Mouse (Mus musculus) liver, embryonic 15.5 days (tissue): Measurements from ENCODE around the gene Sgsm3. TPM values are rescaled to one million over a fixed set of nuclear protein-coding genes. Genes with fewer than 3 reads are reported as not detected.

Source experiments
- ATAC-seq: fragments of 200-750 bp; cut with Nextera tagmentation; 2 replicates; pipeline ENCODE4 v1.8.0; 2017; ENCODE audit warnings: moderate number of reproducible peaks, mild to moderate bottlenecking, moderate library complexity; ENCODE audit not compliant: insufficient read depth
- H3K27ac ChIP-seq: fragments of 300-500 bp; sonication (generic); replicated peaks from 2 replicates; pipeline ENCODE4 v1.5.1; 2015; ENCODE audit warnings: mild to moderate bottlenecking, inconsistent platforms
- H3K27me3 ChIP-seq: fragments of 300-500 bp; sonication (generic); 2 replicates; pipeline ENCODE4 v1.6.1; 2015; ENCODE audit warnings: mild to moderate bottlenecking, inconsistent platforms
- H3K36me3 ChIP-seq: fragments of 300-500 bp; sonication (generic); replicated peaks from 2 replicates; pipeline ENCODE4 v1.6.1; 2015; ENCODE audit warnings: moderate library complexity, mild to moderate bottlenecking, inconsistent platforms
- H3K4me1 ChIP-seq: fragments of 300-500 bp; sonication (generic); replicated peaks from 2 replicates; pipeline ENCODE4 v1.6.1; 2015; ENCODE audit warnings: inconsistent platforms
- H3K4me2 ChIP-seq: fragments of 300-500 bp; sonication (generic); 2 replicates; pipeline ENCODE4 v1.6.1; 2015; ENCODE audit warnings: moderate library complexity, mild to moderate bottlenecking, inconsistent platforms
- H3K4me3 ChIP-seq: fragments of 300-500 bp; sonication (generic); replicated peaks from 2 replicates; pipeline ENCODE4 v1.5.1; 2015; ENCODE audit warnings: mild to moderate bottlenecking, inconsistent platforms
- H3K9ac ChIP-seq: fragments of 300-500 bp; sonication (generic); 2 replicates; pipeline ENCODE4 v1.6.1; 2015; ENCODE audit warnings: moderate library complexity, mild to moderate bottlenecking, inconsistent platforms
- H3K9me3 ChIP-seq: fragments of 300-500 bp; sonication (generic); replicated peaks from 2 replicates; pipeline ENCODE4 v1.6.1; 2016; ENCODE audit warnings: inconsistent platforms
- WGBS: fragments of 180-500 bp; shearing (Covaris S2); methylation state at CpG from one replicate; pipeline ENCODE4 v1.1.7; 2015; ENCODE audit warnings: mixed read lengths; ENCODE audit not compliant: insufficient replicate concordance; 5-methylcytosine and 5-hydroxymethylcytosine counted together
- polyA plus RNA-seq: library from polyadenylated mRNA; unstranded; fragments of >200 nt; fragmentation: Nextera tagmentation; extraction: Ambion mirVana; gene quantifications from 2 replicates; pipeline ENCODE4 v1.2.1, GENCODE M21; 2015

The Sgsm3 gene
- polyA plus RNA-seq, 1 experiment from 2014 or later: 8.3 TPM

- Histone ChIP-seq H3K9ac (no peak overlapping the region), H3K4me1 (peaks cover 43% of the 10 kb centered on the region), H3K36me3 (0 out of 2 replicates have a peak, but pooled peaks cover 3% of the 10 kb centered on the region), H3K4me3 (peak overlapping the region; percentile 43), H3K27me3 (peaks cover 23% of the 10 kb centered on the region), H3K9me3 (no peaks in the 10 kb centered on the region), H3K4me2 (peak overlapping the region; percentile 34), H3K27ac (peak overlapping the region; percentile 61)
- WGBS: 27% methylated on average over 9 of the region's 9 CpGs
- ATAC-seq: no peak
These were observed 66.9 kb downstream of the Sgsm3 start for GRCm38 (mm10) chr15:81044446-81044845.

GRCm38 (mm10) chr15:81045336-81045735, 67.8 kb downstream of the Sgsm3 start:
- peak overlapping the region; percentile 32 for H3K4me2 ChIP-seq
- 13% methylated on average over 4 of the region's 4 CpGs for WGBS
- no peak for ATAC-seq
- peak overlapping the region; percentile 43 for H3K4me3 ChIP-seq
- peak overlapping the region; percentile 66 for H3K27ac ChIP-seq
- no peaks in the 10 kb centered on the region for H3K9me3 ChIP-seq
- no peak overlapping the region for H3K9ac ChIP-seq
- H3K4me1 ChIP-seq: peaks cover 51% of the 10 kb centered on the region
- 0 out of 2 replicates have a peak, but pooled peaks cover 3% of the 10 kb centered on the region for H3K36me3 ChIP-seq
- peaks cover 23% of the 10 kb centered on the region for H3K27me3 ChIP-seq

GRCm38 (mm10) chr15:81046061-81046460, 68.5 kb downstream of the Sgsm3 start:
- Histone ChIP-seq H3K4me2 (peak overlapping the region; percentile 32), H3K27ac (peak overlapping the region; percentile 66; the same call in 1 of the 2 replicates), H3K9ac (no peak overlapping the region), H3K27me3 (peaks cover 23% of the 10 kb centered on the region), H3K4me3 (no peak overlapping the region), H3K36me3 (0 out of 2 replicates have a peak, but pooled peaks cover 3% of the 10 kb centered on the region), H3K4me1 (peaks cover 57% of the 10 kb centered on the region), H3K9me3 (no peaks in the 10 kb centered on the region)
- 23% methylated on average over 7 of the region's 7 CpGs for WGBS
- no peak for ATAC-seq

GRCm38 (mm10) chr15:81047497-81047896, 69.9 kb downstream of the Sgsm3 start:
- 2% methylated on average over 10 of the region's 10 CpGs for WGBS
- Histone ChIP-seq H3K9ac (no peak overlapping the region), H3K4me3 (no peak overlapping the region), H3K36me3 (0 out of 2 replicates have a peak, but pooled peaks cover 3% of the 10 kb centered on the region), H3K27ac (no peak overlapping the region), H3K9me3 (no peaks in the 10 kb centered on the region), H3K4me2 (peak overlapping the region; percentile 10; the same call in 1 of the 2 replicates), H3K4me1 (peaks cover 46% of the 10 kb centered on the region), H3K27me3 (peaks cover 23% of the 10 kb centered on the region)
- peak; percentile 73 for ATAC-seq

GRCm38 (mm10) chr15:81049401-81050053, 72.0 kb downstream of the Sgsm3 start:
- Histone ChIP-seq H3K4me2 (no peak overlapping the region), H3K36me3 (no peaks in the 10 kb centered on the region), H3K9ac (no peak overlapping the region), H3K4me3 (no peak overlapping the region), H3K27ac (no peak overlapping the region), H3K27me3 (peaks cover 20% of the 10 kb centered on the region), H3K9me3 (no peaks in the 10 kb centered on the region), H3K4me1 (peaks cover 42% of the 10 kb centered on the region)
- 47% methylated on average over 6 of the region's 6 CpGs for WGBS
- ATAC-seq: no peak

- no peak overlapping the region for H3K4me3 ChIP-seq
- 10% methylated on average over 3 of the region's 3 CpGs for WGBS
- no peak for ATAC-seq
- H3K27ac ChIP-seq: no peak overlapping the region
- H3K9me3 ChIP-seq: no peaks in the 10 kb centered on the region
- no peaks in the 10 kb centered on the region for H3K36me3 ChIP-seq
- no peak overlapping the region for H3K4me2 ChIP-seq
- H3K4me1 ChIP-seq: peaks cover 34% of the 10 kb centered on the region
- no peak overlapping the region for H3K9ac ChIP-seq
- peaks cover 10% of the 10 kb centered on the region for H3K27me3 ChIP-seq
These were observed 72.9 kb downstream of the Sgsm3 start for GRCm38 (mm10) chr15:81050488-81050887.

GRCm38 (mm10) chr15:81052491-81052890, 74.9 kb downstream of the Sgsm3 start:
- peaks cover 28% of the 10 kb centered on the region for H3K4me1 ChIP-seq
- H3K9me3 ChIP-seq: no peaks in the 10 kb centered on the region
- H3K27ac ChIP-seq: no peak overlapping the region
- 65% methylated on average over 5 of the region's 5 CpGs for WGBS
- H3K4me3 ChIP-seq: no peak overlapping the region
- no peak for ATAC-seq
- H3K36me3 ChIP-seq: no peaks in the 10 kb centered on the region
- H3K27me3 ChIP-seq: no peaks in the 10 kb centered on the region
- H3K9ac ChIP-seq: no peak overlapping the region
- no peak overlapping the region for H3K4me2 ChIP-seq

GRCm38 (mm10) chr15:81055488-81055887, 77.9 kb downstream of the Sgsm3 start:
- Histone ChIP-seq H3K9me3 (no peaks in the 10 kb centered on the region), H3K9ac (no peak overlapping the region), H3K27me3 (no peaks in the 10 kb centered on the region), H3K4me2 (no peak overlapping the region), H3K27ac (no peak overlapping the region), H3K36me3 (no peaks in the 10 kb centered on the region), H3K4me3 (no peak overlapping the region), H3K4me1 (peaks cover 4% of the 10 kb centered on the region; the same call in 1 of the 2 replicates)
- no peak for ATAC-seq
- 57% methylated on average over 2 of the region's 2 CpGs for WGBS

- WGBS: 56% methylated on average over 5 of the region's 5 CpGs
- Histone ChIP-seq H3K36me3 (no peaks in the 10 kb centered on the region), H3K4me1 (peaks cover 7% of the 10 kb centered on the region), H3K27me3 (no peaks in the 10 kb centered on the region), H3K27ac (no peak overlapping the region), H3K4me2 (no peak overlapping the region), H3K9me3 (no peaks in the 10 kb centered on the region), H3K4me3 (no peak overlapping the region), H3K9ac (no peak overlapping the region)
- ATAC-seq: no peak
These were observed 80.2 kb downstream of the Sgsm3 start for GRCm38 (mm10) chr15:81057736-81058135.

GRCm38 (mm10) chr15:81060975-81061374, 83.4 kb downstream of the Sgsm3 start:
- Histone ChIP-seq H3K27me3 (no peaks in the 10 kb centered on the region), H3K4me3 (no peak overlapping the region), H3K27ac (no peak overlapping the region), H3K4me2 (no peak overlapping the region), H3K36me3 (no peaks in the 10 kb centered on the region), H3K9ac (no peak overlapping the region), H3K9me3 (no peaks in the 10 kb centered on the region), H3K4me1 (peaks cover 8% of the 10 kb centered on the region)
- WGBS: 63% methylated on average over 2 of the region's 2 CpGs
- no peak for ATAC-seq
